Mouse (Mus musculus) embryonic fibroblast, embryonic 13.5 days (primary cell): Measurements from ENCODE around the gene Syn3.

ENCODE experiments used
- CTCF ChIP-seq: IDR thresholded peaks from 2 replicates; pipeline ENCODE4 v1.5.1; 2011; ENCODE audit warnings: mild to moderate bottlenecking, control low read depth, low read length, moderate library complexity, borderline replicate concordance; ENCODE audit not compliant: insufficient read depth
- POLR2A ChIP-seq: IDR thresholded peaks from 2 replicates; pipeline ENCODE4 v1.6.1; 2011; ENCODE audit warnings: low read depth, mild to moderate bottlenecking, control low read depth, low read length, moderate library complexity

DNA sequence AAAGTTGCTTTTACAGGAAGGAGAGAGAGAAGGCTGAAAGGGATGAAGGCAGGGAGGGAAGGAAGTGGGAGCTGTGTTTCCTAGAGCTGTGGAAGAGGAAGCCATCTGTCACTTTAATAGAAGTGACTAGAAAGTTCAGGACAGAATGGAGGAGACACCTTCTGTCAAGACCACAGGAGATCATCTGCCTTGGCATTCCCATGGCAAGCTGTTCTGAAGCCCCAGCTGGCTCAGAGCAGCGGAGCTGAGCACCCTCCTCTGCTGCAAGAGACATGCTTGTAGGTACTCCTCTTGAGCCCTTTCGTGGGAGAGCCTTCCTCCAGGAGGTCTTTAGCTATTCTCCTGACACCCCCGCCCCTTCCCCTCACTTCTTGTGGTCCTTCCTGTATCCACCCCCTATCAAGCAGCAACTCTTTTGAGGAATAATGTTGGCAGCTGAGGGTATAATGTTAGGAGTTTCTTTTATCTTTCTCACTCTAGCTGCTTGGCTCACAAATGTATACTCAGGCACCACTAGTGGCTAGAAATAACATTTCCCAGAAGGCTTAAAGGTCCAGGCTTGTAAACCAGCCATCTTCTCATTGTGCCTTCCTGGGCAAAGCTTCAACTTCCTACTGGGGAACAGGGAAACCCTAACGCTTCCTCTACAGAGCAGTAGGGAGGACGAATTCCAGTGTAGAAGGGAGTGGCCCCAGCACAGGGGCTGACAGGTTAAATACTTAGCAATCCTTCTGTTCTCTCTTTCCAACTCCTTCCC, 436.3 kb downstream of the Syn3 start:
- no peak for TF ChIP-seq CTCF
- TF ChIP-seq POLR2A, result no peak
